In genomic region chr5:24452030-24452690, GRCm38 (mm10) we compare ENCODE assay signal across 8 mouse cellular contexts. TPM values are rescaled to one million over a fixed set of nuclear protein-coding genes. Genes with fewer than 3 reads are reported as not detected.
DNase-seq lines count a peak whose midpoint lies in the region; ATAC-seq and TF ChIP-seq lines count a peak whose summit lies in the region.

Gene Agap3 (plus strand): TSS chr5:24452177.

- DNase-seq in lung, adult 18-20 months = peak; percentile 34 to 36
- DNase-seq in lung, postnatal 25 days (ENCODE audit: low spot score) = no peak
- DNase-seq in c-Kit-positive CD71-positive TER-119-positive erythroid progenitor cells, embryonic 14.5 days (ENCODE audit: low spot score) = peak; percentile 32
- peak; percentile 66 for DNase-seq in forebrain, postnatal 0 days
- peak; percentile 52 for DNase-seq in hindbrain, embryonic 10.5 days (ENCODE audit: low spot score)
- DNase-seq in limb, embryonic 10.5 days (ENCODE audit: low spot score) = no peak
- DNase-seq in thymus, adult 2 months = peak; percentile 51

- under 1% methylated on average over 61 of the region's 85 CpGs for WGBS in forebrain, postnatal 0 days
- under 1% methylated on average over 85 of the region's 85 CpGs for WGBS in hindbrain, embryonic 10.5 days
- under 1% methylated on average over 70 of the region's 85 CpGs for WGBS in limb, embryonic 10.5 days
- under 1% methylated on average over 54 of the region's 85 CpGs for WGBS in midbrain, embryonic 12.5 days
- 2% methylated on average over 85 of the region's 85 CpGs for WGBS in thymus, adult 2 months

- H3K4me3 ChIP-seq in forebrain, postnatal 0 days (ENCODE audit: low read depth, low read length) = peak within 1 kb of the TSS; percentile 90
- H3K4me3 ChIP-seq in hindbrain, embryonic 10.5 days = peak within 1 kb of the TSS; percentile 95
- peak within 1 kb of the TSS; percentile 86 for H3K4me3 ChIP-seq in limb, embryonic 10.5 days
- H3K4me3 ChIP-seq in midbrain, embryonic 12.5 days = peak within 1 kb of the TSS; percentile 96
- peak within 1 kb of the TSS; percentile 69 for H3K4me3 ChIP-seq in thymus, adult 2 months (ENCODE audit: control insufficient read depth, insufficient read depth, low read length)

- H3K9me3 ChIP-seq in forebrain, postnatal 0 days (ENCODE audit: low read length) = no peaks in the 10 kb centered on the region
- H3K9me3 ChIP-seq in hindbrain, embryonic 10.5 days = no peaks in the 10 kb centered on the region
- H3K9me3 ChIP-seq in limb, embryonic 10.5 days (replicated peaks) = no peaks in the 10 kb centered on the region
- H3K9me3 ChIP-seq in midbrain, embryonic 12.5 days = no peaks in the 10 kb centered on the region

- H3K4me1 ChIP-seq in forebrain, postnatal 0 days (ENCODE audit: insufficient read depth) = peaks cover 40% of the 10 kb centered on the region
- peaks cover 61% of the 10 kb centered on the region for H3K4me1 ChIP-seq in hindbrain, embryonic 10.5 days (replicated peaks)
- peaks cover 60% of the 10 kb centered on the region for H3K4me1 ChIP-seq in limb, embryonic 10.5 days
- H3K4me1 ChIP-seq in midbrain, embryonic 12.5 days = peaks cover 56% of the 10 kb centered on the region
- peaks cover 32% of the 10 kb centered on the region for H3K4me1 ChIP-seq in thymus, adult 2 months (replicated peaks; ENCODE audit: control insufficient read depth, insufficient read depth, low read length)

- peak within 1 kb of the TSS; percentile 91 for H3K27ac ChIP-seq in forebrain, postnatal 0 days (ENCODE audit: low read depth, low read length)
- H3K27ac ChIP-seq in hindbrain, embryonic 10.5 days = peak within 1 kb of the TSS; percentile 97
- H3K27ac ChIP-seq in limb, embryonic 10.5 days = peak within 1 kb of the TSS; percentile 97
- H3K27ac ChIP-seq in midbrain, embryonic 12.5 days (replicated peaks) = peak within 1 kb of the TSS; percentile 96
- peak within 1 kb of the TSS; percentile 48 for H3K27ac ChIP-seq in thymus, adult 2 months (ENCODE audit: control insufficient read depth, insufficient read depth, low read length)

- no peak for TF ChIP-seq CTCF in forebrain, postnatal 0 days (IDR thresholded peaks at IDR 0.05; ENCODE audit: low read depth)
- TF ChIP-seq CTCF in thymus, adult 2 months (IDR thresholded peaks at IDR 0.05; ENCODE audit: borderline replicate concordance, control insufficient read depth, extremely low read depth, insufficient read depth, low read length, poor library complexity) = no peak

- no peaks in the 10 kb centered on the region for H3K36me3 ChIP-seq in forebrain, postnatal 0 days (ENCODE audit: insufficient read depth)
- H3K36me3 ChIP-seq in hindbrain, embryonic 10.5 days = peaks cover 21% of the 10 kb centered on the region
- H3K36me3 ChIP-seq in limb, embryonic 10.5 days = peaks cover 27% of the 10 kb centered on the region
- 0 out of 2 replicates have a peak, but pooled peaks cover 7% of the 10 kb centered on the region for H3K36me3 ChIP-seq in midbrain, embryonic 12.5 days
- no peaks in the 10 kb centered on the region for H3K36me3 ChIP-seq in thymus, adult 2 months (ENCODE audit: control insufficient read depth, insufficient read depth, low read length)

- H3K9ac ChIP-seq in forebrain, postnatal 0 days = peak within 1 kb of the TSS; percentile 85
- H3K9ac ChIP-seq in midbrain, embryonic 12.5 days (replicated peaks) = peak within 1 kb of the TSS; percentile 97

- peak within 1 kb of the TSS; percentile 91 for H3K4me2 ChIP-seq in forebrain, postnatal 0 days (ENCODE audit: low read depth)
- H3K4me2 ChIP-seq in midbrain, embryonic 12.5 days (replicated peaks) = peak within 1 kb of the TSS; percentile 99

- H3K27me3 ChIP-seq in forebrain, postnatal 0 days (ENCODE audit: insufficient read depth, low read length) = no peaks in the 10 kb centered on the region
- H3K27me3 ChIP-seq in hindbrain, embryonic 10.5 days (ENCODE audit: insufficient read depth, poor library complexity, severe bottlenecking) = peaks cover 24% of the 10 kb centered on the region; the same call in 1 of the 2 replicates
- no peaks in the 10 kb centered on the region; the same call in 1 of the 2 replicates for H3K27me3 ChIP-seq in limb, embryonic 10.5 days (ENCODE audit: low read depth, poor library complexity, severe bottlenecking)
- H3K27me3 ChIP-seq in midbrain, embryonic 12.5 days = peaks cover 9% of the 10 kb centered on the region; the same call in 1 of the 2 replicates
- H3K27me3 ChIP-seq in thymus, adult 2 months (ENCODE audit: control insufficient read depth, insufficient read depth, low read length) = no peaks in the 10 kb centered on the region

- peak; percentile 18; the same call in 1 of the 2 replicates for ATAC-seq in forebrain, postnatal 0 days
- ATAC-seq in midbrain, embryonic 12.5 days (ENCODE audit: low FRiP score, low read depth) = peak; percentile 4; the same call in 1 of the 2 replicates

- no peak for TF ChIP-seq POLR2A in thymus, adult 2 months (IDR thresholded peaks at IDR 0.05; ENCODE audit: control insufficient read depth, extremely low read depth, insufficient read depth, low read length, poor library complexity)

RNA-seq across cellular contexts. Expression of gene Agap3, which starts in this region (rescaled TPM):
- total RNA-seq in forebrain, postnatal 0 days (2014; rRNA removed) = 270 and 296 TPM in 2 replicates
- 136 and 140 TPM in 2 replicates for polyA plus RNA-seq in forebrain, postnatal 0 days (2015; fragmentation: Nextera tagmentation; extraction: Ambion mirVana)
- polyA plus RNA-seq in hindbrain, embryonic 10.5 days (2016; fragmentation: Nextera tagmentation; extraction: Ambion mirVana) = 31.9 and 36.5 TPM in 2 replicates
- polyA plus RNA-seq in limb, embryonic 10.5 days (2016; fragmentation: Nextera tagmentation; extraction: Ambion mirVana) = 39.8 and 42.7 TPM in 2 replicates
- 60.4 and 64.6 TPM in 2 replicates for polyA plus RNA-seq in midbrain, embryonic 12.5 days (2016; fragmentation: Nextera tagmentation; extraction: Ambion mirVana)
- polyA plus RNA-seq in thymus, adult 2 months (2012; rRNA removed) = 111 and 117 TPM in 2 replicates

Comparison
In these comparisons a context has a peak if more than half of its experiments do, and no peak if none do; other contexts are left out.
1. DNase-seq: peak in lung, adult 18-20 months (2 of 2), c-Kit-positive CD71-positive TER-119-positive erythroid progenitor cells, embryonic 14.5 days (single experiment), forebrain, postnatal 0 days (single experiment), hindbrain, embryonic 10.5 days (single experiment) and thymus, adult 2 months (single experiment); none in lung, postnatal 25 days (single experiment) and limb, embryonic 10.5 days (single experiment).
2. Peak in every context shown above with its lines, with median percentiles within 50 percentile points of each other: H3K27ac ChIP-seq and H3K4me3 ChIP-seq.